Mouse (Mus musculus): ENCODE results near the gene Tmem63b. TPM values are rescaled to one million over a fixed set of nuclear protein-coding genes. Genes with fewer than 3 reads are reported as not detected.

Gene Tmem63b
- polyA plus RNA-seq, 1 experiment from 2014 or later = 114 TPM

DNA sequence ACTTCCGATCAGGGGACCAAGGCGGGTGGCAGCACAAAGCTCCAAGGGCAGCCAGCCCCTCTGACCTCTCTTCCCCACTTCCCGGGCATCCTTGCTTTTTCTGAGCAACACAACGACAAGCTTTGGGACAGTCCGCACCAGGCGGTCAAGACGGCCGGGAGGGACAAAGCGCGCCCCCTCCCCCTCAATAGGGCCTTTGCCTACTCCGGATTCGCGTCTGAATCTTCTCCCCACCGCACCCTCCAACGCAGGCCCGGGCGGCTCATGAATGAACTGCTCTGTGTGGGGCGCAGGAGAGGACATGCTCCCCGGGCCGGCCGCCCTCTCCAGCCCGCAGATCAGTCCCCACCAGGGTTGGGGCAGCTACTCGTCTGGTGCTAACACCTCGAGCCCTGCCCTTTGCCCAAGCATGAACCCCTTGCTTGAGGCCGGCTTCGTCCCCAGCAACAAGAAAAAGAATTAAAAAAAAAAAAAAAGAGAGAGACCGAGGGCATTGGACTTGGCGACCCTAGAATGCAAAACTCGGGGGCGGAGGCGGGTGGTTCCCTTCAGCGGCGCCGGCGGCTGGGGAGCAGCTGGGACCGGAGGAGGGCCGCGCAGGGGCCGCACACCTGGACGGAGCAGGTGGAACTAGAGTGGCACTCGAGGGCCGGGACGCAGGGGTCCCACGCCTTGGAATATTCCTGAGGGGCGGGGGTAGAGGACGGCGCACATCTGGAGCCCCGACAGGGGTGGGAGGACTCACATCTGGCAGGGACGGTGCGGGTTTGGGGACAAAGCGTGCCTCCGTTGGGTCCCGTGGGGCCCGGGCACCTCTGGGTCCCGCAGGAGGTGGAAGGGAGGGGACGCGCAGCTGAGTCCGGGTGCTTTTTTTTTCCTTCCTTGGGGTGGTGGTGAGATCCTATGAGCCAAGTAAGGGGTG is 1.3 kb downstream of the Tmem63b start:
- H3K36me3 ChIP-seq (replicated peaks; ENCODE audit: control insufficient read depth, insufficient read depth) = no peaks in the 10 kb centered on the region
- no peaks in the 10 kb centered on the region for H3K27me3 ChIP-seq (ENCODE audit: control insufficient read depth, insufficient read depth, low read length)
- H3K4me1 ChIP-seq (replicated peaks; ENCODE audit: control insufficient read depth, insufficient read depth, low read length) = peaks cover 29% of the 10 kb centered on the region
- no peaks in the 10 kb centered on the region for H3K9me3 ChIP-seq (ENCODE audit: control insufficient read depth, low read length)
- under 1% methylated on average over 58 of the region's 58 CpGs for WGBS
- H3K27ac ChIP-seq = peak overlapping the region; percentile 93
- peak overlapping the region; percentile 84 for H3K4me3 ChIP-seq (replicated peaks; ENCODE audit: low read length)
- peak; percentile 61 for ATAC-seq (ENCODE audit: low FRiP score)
- H3K4me2 ChIP-seq (replicated peaks) = peak overlapping the region; percentile 75
- DNase-seq (ENCODE audit: low spot score) = peak; percentile 36
- H3K9ac ChIP-seq = peak overlapping the region; percentile 92

DNA sequence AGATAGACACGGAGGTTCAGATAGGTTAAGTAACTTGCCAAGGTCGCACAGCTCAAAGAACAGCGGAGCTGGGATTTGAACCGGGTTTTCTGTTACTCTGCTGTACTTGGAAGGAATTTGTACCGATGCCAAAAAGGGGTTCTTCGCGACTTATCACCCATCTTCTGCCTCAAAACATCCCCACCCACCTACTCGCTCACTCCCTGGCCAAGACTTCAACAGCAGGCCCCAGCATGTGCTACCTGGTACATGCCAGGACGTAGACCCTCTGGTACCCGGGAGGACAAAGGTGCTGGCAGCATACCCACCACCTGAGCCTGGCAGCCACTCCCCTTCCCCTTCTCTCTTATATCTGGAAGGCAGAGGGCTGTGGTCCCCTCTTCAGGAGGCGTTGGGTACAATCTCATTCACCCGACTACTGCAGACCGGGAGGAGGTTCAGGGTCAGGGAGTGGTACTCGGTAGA is 2.0 kb downstream of the Tmem63b start:
- Histone ChIP-seq H3K4me1 (replicated peaks; ENCODE audit: control insufficient read depth, insufficient read depth, low read length) (peaks cover 29% of the 10 kb centered on the region), H3K36me3 (replicated peaks; ENCODE audit: control insufficient read depth, insufficient read depth) (no peaks in the 10 kb centered on the region), H3K4me3 (replicated peaks; ENCODE audit: low read length) (peak overlapping the region; percentile 84), H3K27ac (peak overlapping the region; percentile 93), H3K27me3 (ENCODE audit: control insufficient read depth, insufficient read depth, low read length) (no peaks in the 10 kb centered on the region), H3K9me3 (ENCODE audit: control insufficient read depth, low read length) (no peaks in the 10 kb centered on the region), H3K4me2 (replicated peaks) (peak overlapping the region; percentile 75), H3K9ac (peak overlapping the region; percentile 92)
- DNase-seq (ENCODE audit: low spot score) (peak; percentile 28), ATAC-seq (ENCODE audit: low FRiP score) (no peak)
- 24% methylated on average over 14 of the region's 14 CpGs for WGBS

DNA sequence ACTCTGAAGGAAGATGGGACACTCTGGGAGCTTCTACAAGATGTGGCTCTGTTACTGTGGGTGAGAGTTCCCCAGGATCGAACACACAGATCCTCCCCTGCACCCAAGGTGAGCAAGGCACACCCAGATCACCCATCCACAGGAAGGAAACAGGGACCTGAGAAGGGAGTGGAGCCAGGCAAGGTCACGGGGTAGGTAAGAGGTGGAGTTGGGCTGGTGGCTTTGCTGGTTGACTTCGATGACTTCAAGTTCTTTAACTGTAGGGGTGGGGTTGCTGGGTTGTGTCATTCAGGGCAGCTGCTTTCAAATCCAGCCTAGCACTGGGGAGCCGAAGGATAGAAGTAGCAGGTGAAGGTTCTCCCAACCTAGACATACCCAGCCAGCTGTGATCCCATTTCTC is 3.9 kb downstream of the Tmem63b start:
- WGBS = 95% methylated on average over 4 of the region's 4 CpGs
- no peak overlapping the region for H3K9ac ChIP-seq
- H3K27me3 ChIP-seq (ENCODE audit: control insufficient read depth, insufficient read depth, low read length) = no peaks in the 10 kb centered on the region
- no peak overlapping the region for H3K4me3 ChIP-seq (replicated peaks; ENCODE audit: low read length)
- DNase-seq (ENCODE audit: low spot score) (no peak), ATAC-seq (ENCODE audit: low FRiP score) (no peak)
- H3K4me1 ChIP-seq (replicated peaks; ENCODE audit: control insufficient read depth, insufficient read depth, low read length) = peaks cover 29% of the 10 kb centered on the region
- H3K9me3 ChIP-seq (ENCODE audit: control insufficient read depth, low read length) = no peaks in the 10 kb centered on the region
- H3K4me2 ChIP-seq (replicated peaks) = no peak overlapping the region
- peaks cover 11% of the 10 kb centered on the region for H3K36me3 ChIP-seq (replicated peaks; ENCODE audit: control insufficient read depth, insufficient read depth)
- no peak overlapping the region for H3K27ac ChIP-seq

DNA sequence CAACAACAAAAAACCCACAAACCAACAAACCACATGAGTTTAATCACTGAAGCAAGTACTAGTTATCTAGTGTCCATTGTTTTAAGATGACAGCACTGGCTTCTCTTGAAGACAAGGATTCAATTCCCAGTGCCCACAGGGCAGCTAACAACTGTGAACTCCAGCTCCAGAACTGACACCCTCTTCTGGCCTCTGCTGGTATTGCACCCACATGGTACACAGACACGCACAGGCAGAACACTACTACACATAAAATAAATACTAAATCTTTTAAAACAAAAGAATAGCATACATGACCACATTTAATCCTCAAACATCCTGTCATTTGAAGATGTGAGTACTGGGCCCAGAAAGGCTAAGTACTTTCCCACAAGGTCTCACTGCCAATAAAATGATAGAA is 5.1 kb downstream of the Tmem63b start:
- no peaks in the 10 kb centered on the region for H3K27me3 ChIP-seq (ENCODE audit: control insufficient read depth, insufficient read depth, low read length)
- peaks cover 19% of the 10 kb centered on the region for H3K4me1 ChIP-seq (replicated peaks; ENCODE audit: control insufficient read depth, insufficient read depth, low read length)
- no peaks in the 10 kb centered on the region for H3K9me3 ChIP-seq (ENCODE audit: control insufficient read depth, low read length)
- no peak overlapping the region for H3K9ac ChIP-seq
- peaks cover 23% of the 10 kb centered on the region for H3K36me3 ChIP-seq (replicated peaks; ENCODE audit: control insufficient read depth, insufficient read depth)
- H3K4me2 ChIP-seq (replicated peaks) = no peak overlapping the region
- H3K4me3 ChIP-seq (replicated peaks; ENCODE audit: low read length) = no peak overlapping the region
- H3K27ac ChIP-seq = no peak overlapping the region
- ATAC-seq (ENCODE audit: low FRiP score) (no peak), DNase-seq (ENCODE audit: low spot score) (no peak)
- 94% methylated on average over 1 of the region's 1 CpGs for WGBS

DNA sequence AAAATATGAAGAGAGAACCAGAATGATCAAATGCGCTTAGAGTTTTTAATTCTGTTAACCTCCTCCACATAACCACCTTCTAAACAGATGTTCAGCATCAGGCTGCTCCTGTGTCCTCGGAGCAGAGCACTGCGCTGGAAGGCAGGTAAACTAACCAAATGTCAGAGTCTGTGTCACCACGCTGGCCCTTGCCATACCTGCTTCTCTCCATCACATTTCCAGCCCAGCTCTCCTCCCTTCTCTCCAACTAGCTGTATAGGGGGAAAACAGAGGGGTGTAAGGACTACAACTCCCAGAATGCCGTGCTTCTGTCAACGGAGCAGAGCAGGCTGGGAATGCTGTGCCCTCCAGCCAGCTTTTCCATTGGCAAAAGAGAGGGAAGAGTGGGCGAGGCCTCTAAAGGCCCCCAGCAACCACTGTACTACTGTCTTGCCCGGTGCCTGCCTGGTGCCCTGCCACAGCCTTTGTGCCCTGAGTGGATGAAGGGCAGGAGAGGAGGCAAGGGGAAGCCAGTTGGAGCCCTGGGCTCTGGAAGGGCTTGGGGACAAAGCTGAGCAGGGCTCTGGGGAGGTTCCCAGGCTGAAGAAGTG is 6.2 kb downstream of the Tmem63b start:
- Histone ChIP-seq H3K27ac (peak overlapping the region; percentile 58; the same call in 1 of the 2 replicates), H3K27me3 (ENCODE audit: control insufficient read depth, insufficient read depth, low read length) (no peaks in the 10 kb centered on the region), H3K9me3 (ENCODE audit: control insufficient read depth, low read length) (no peaks in the 10 kb centered on the region), H3K4me2 (replicated peaks) (peak overlapping the region; percentile 43), H3K9ac (peak overlapping the region; percentile 46), H3K36me3 (replicated peaks; ENCODE audit: control insufficient read depth, insufficient read depth) (peaks cover 34% of the 10 kb centered on the region), H3K4me3 (replicated peaks; ENCODE audit: low read length) (peak overlapping the region; percentile 12; the same call in 1 of the 2 replicates), H3K4me1 (replicated peaks; ENCODE audit: control insufficient read depth, insufficient read depth, low read length) (peaks cover 19% of the 10 kb centered on the region)
- ATAC-seq (ENCODE audit: low FRiP score) = peak; percentile 82
- 45% methylated on average over 8 of the region's 8 CpGs for WGBS
- peak; percentile 72 for DNase-seq (ENCODE audit: low spot score)

DNA sequence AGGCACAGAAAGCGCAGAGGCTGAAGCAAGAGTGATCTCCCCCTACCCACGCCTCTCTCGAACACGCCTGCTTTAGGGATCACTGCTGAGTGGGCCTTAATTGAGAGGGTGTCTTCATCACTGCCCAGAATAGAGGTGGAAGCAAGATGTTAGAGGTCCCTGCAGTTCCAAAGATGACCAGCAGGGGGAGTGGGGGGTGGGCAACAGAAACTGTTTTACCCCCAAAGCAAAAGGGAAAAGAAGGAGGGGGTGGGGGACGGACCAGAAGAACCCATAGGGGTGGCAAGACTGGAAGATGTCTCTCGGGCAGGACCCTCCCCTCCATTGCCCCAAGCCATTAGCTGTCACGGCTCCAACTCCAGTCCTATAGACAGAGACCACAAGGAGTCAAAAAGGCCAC is 8.6 kb downstream of the Tmem63b start:
- H3K4me1 ChIP-seq (replicated peaks; ENCODE audit: control insufficient read depth, insufficient read depth, low read length) = peaks cover 5% of the 10 kb centered on the region
- ATAC-seq (ENCODE audit: low FRiP score) = 0 out of 2 replicates have a peak, but pooled peaks have one; percentile 0
- H3K9ac ChIP-seq = no peak overlapping the region
- WGBS = 42% methylated on average over 7 of the region's 7 CpGs
- H3K4me2 ChIP-seq (replicated peaks) = no peak overlapping the region
- no peak overlapping the region for H3K27ac ChIP-seq
- H3K36me3 ChIP-seq (replicated peaks; ENCODE audit: control insufficient read depth, insufficient read depth) = peaks cover 56% of the 10 kb centered on the region
- no peak overlapping the region for H3K4me3 ChIP-seq (replicated peaks; ENCODE audit: low read length)
- no peaks in the 10 kb centered on the region for H3K27me3 ChIP-seq (ENCODE audit: control insufficient read depth, insufficient read depth, low read length)
- no peaks in the 10 kb centered on the region for H3K9me3 ChIP-seq (ENCODE audit: control insufficient read depth, low read length)
- DNase-seq (ENCODE audit: low spot score) = peak; percentile 49

DNA sequence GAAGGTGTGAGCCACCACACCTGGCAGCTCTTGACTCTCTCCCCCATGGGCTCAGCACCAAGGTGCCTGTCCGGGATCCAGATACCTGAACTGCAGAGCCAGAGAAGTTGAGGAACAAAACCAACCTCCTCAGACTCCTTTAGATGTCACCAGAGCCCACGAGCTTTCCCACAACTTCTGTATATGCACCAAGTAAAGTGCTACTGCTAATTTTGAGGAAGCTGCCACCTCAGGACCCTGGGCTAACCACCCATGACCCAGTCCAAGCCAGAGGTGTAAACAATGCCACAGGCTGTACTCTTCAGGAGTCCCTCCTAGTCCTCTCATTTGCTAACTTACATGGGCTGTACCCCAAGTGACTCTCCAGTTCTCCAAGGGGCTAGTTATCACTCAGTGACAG is 14.1 kb downstream of the Tmem63b start:
- H3K36me3 ChIP-seq (replicated peaks; ENCODE audit: control insufficient read depth, insufficient read depth) = peaks cover 97% of the 10 kb centered on the region
- H3K4me1 ChIP-seq (replicated peaks; ENCODE audit: control insufficient read depth, insufficient read depth, low read length) = no peaks in the 10 kb centered on the region
- no peak for ATAC-seq (ENCODE audit: low FRiP score)
- no peaks in the 10 kb centered on the region for H3K27me3 ChIP-seq (ENCODE audit: control insufficient read depth, insufficient read depth, low read length)
- no peak overlapping the region for H3K27ac ChIP-seq
- H3K9me3 ChIP-seq (ENCODE audit: control insufficient read depth, low read length) = no peaks in the 10 kb centered on the region
- no peak overlapping the region for H3K4me2 ChIP-seq (replicated peaks)
- no peak overlapping the region for H3K4me3 ChIP-seq (replicated peaks; ENCODE audit: low read length)
- DNase-seq (ENCODE audit: low spot score) = no peak
- no peak overlapping the region for H3K9ac ChIP-seq
- 96% methylated on average over 2 of the region's 2 CpGs for WGBS

DNA sequence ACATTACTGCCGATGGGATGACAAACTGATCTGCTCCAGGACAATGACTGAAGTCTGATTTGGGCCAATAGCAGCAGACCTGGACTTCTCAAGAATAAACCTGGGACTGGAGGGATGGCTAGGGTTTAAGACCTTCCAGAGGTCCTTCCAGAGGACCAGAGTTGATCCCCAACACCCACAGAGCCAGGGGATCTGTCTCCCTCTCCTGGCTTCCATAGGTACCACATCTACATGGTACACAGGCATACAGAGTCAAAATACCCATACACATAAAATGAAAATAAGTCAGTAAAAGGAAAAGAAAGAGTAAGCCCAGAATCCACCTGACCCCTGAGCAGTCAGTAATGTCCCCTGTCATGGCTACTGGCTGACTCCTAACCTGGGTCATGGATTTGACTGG is 14.9 kb downstream of the Tmem63b start:
- Histone ChIP-seq H3K27me3 (ENCODE audit: control insufficient read depth, insufficient read depth, low read length) (no peaks in the 10 kb centered on the region), H3K9ac (no peak overlapping the region), H3K27ac (no peak overlapping the region), H3K4me3 (replicated peaks; ENCODE audit: low read length) (no peak overlapping the region), H3K9me3 (ENCODE audit: control insufficient read depth, low read length) (no peaks in the 10 kb centered on the region), H3K4me1 (replicated peaks; ENCODE audit: control insufficient read depth, insufficient read depth, low read length) (no peaks in the 10 kb centered on the region), H3K4me2 (replicated peaks) (no peak overlapping the region), H3K36me3 (replicated peaks; ENCODE audit: control insufficient read depth, insufficient read depth) (peaks cover 97% of the 10 kb centered on the region)
- 94% methylated on average over 1 of the region's 1 CpGs for WGBS
- DNase-seq (ENCODE audit: low spot score) = no peak
- ATAC-seq (ENCODE audit: low FRiP score) = no peak

DNA sequence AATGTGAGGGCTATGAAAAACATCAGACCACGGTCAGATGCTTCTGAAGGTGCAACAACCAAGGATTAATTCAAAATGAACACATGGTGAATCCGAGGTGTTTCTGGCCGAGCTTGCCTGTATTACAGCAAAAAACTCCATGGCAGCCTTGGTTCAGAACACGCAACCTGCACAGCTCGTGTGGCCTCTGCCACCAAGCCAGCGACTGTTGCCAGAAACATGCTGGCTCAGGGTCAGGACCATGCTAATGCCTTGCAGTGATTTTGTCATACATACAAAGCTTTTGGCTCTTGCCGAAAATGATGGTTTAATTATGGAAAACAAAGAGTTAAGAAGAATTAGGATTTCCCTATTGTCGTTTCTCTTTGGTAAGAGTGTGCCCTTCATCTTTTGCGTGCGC is 18.7 kb downstream of the Tmem63b start:
- ATAC-seq (ENCODE audit: low FRiP score) (no peak), DNase-seq (ENCODE audit: low spot score) (no peak)
- Histone ChIP-seq H3K9me3 (ENCODE audit: control insufficient read depth, low read length) (no peaks in the 10 kb centered on the region), H3K4me3 (replicated peaks; ENCODE audit: low read length) (no peak overlapping the region), H3K36me3 (replicated peaks; ENCODE audit: control insufficient read depth, insufficient read depth) (peaks cover 98% of the 10 kb centered on the region), H3K27ac (no peak overlapping the region), H3K9ac (no peak overlapping the region), H3K27me3 (ENCODE audit: control insufficient read depth, insufficient read depth, low read length) (no peaks in the 10 kb centered on the region), H3K4me2 (replicated peaks) (no peak overlapping the region), H3K4me1 (replicated peaks; ENCODE audit: control insufficient read depth, insufficient read depth, low read length) (0 out of 2 replicates have a peak, but pooled peaks cover 4% of the 10 kb centered on the region)
- 91% methylated on average over 10 of the region's 10 CpGs for WGBS

Measured in hindbrain, embryonic 14.5 days (tissue).